Mouse (Mus musculus): Measurements from ENCODE around the gene Cdh4.

- TF ChIP-seq TAL1 (IDR thresholded peaks at IDR 0.05; ENCODE audit: low read length) (no peak), GATA1 (IDR thresholded peaks at IDR 0.05; ENCODE audit: low read length) (no peak)
Measured at GRCm38 (mm10) chr2:179787256-179787655, 345.0 kb downstream of the Cdh4 start.

Measured in erythroblast, embryonic 14.5 days (primary cell).